Mouse (Mus musculus) ovary, postnatal 10 days (tissue): Measurements from ENCODE around the gene Ltc4s.

Source experiments
- DNase-seq: peaks from one replicate; pipeline ENCODE4 v3.0.0; 2022; ENCODE audit warnings: low spot score

The Ltc4s gene

GRCm38 (mm10) chr11:50200613-50201012 is 37.8 kb downstream of the Ltc4s start:
- no peak for DNase-seq

GRCm38 (mm10) chr11:50198916-50199315 is 39.5 kb downstream of the Ltc4s start:
- DNase-seq: no peak

- DNase-seq: no peak
These were observed 40.1 kb downstream of the Ltc4s start for GRCm38 (mm10) chr11:50198219-50198846.

- DNase-seq: no peak
These were observed 40.9 kb downstream of the Ltc4s start for GRCm38 (mm10) chr11:50197500-50197899.

- DNase-seq: no peak
These were observed 43.6 kb downstream of the Ltc4s start for GRCm38 (mm10) chr11:50194793-50195192.

- no peak for DNase-seq
These were observed 44.3 kb downstream of the Ltc4s start for GRCm38 (mm10) chr11:50194070-50194469.

GRCm38 (mm10) chr11:50192278-50192677 is 46.1 kb downstream of the Ltc4s start:
- DNase-seq: no peak

GRCm38 (mm10) chr11:50190362-50190761 is 48.1 kb downstream of the Ltc4s start:
- DNase-seq: no peak

GRCm38 (mm10) chr11:50188682-50189081 is 49.7 kb downstream of the Ltc4s start:
- no peak for DNase-seq
